Mouse (Mus musculus) liver, embryonic 14.5 days (tissue): ENCODE results near the gene Tnrc18. TPM values are rescaled to one million over a fixed set of nuclear protein-coding genes. Genes with fewer than 3 reads are reported as not detected.

Source experiments
- ATAC-seq: fragments of 200-750 bp; cut with Nextera tagmentation; 2 replicates; pipeline ENCODE4 v1.8.0; 2017; ENCODE audit warnings: moderate number of reproducible peaks, mild to moderate bottlenecking, moderate library complexity; ENCODE audit not compliant: insufficient read depth
- DNase-seq, 3 experiments: peaks; one replicate each; pipeline ENCODE4 v3.0.0-alpha.2; 2012 to 2013; ENCODE audit warnings: low read depth in 3 of 3, low spot score in 3 of 3
- H3K27ac ChIP-seq: fragments of 300-500 bp; sonication (generic); 2 replicates; pipeline ENCODE4 v1.5.1; 2014; ENCODE audit warnings: moderate library complexity, mild to moderate bottlenecking, control low read depth, inconsistent platforms
- H3K27me3 ChIP-seq: fragments of 300-500 bp; sonication (generic); 2 replicates; pipeline ENCODE4 v1.6.1; 2014; ENCODE audit warnings: mild to moderate bottlenecking, low read length, moderate library complexity; ENCODE audit not compliant: control insufficient read depth, insufficient read depth
- H3K36me3 ChIP-seq: fragments of 300-500 bp; sonication (generic); replicated peaks from 2 replicates; pipeline ENCODE4 v1.6.1; 2014; ENCODE audit warnings: low read depth; ENCODE audit not compliant: control insufficient read depth, insufficient read depth
- H3K4me1 ChIP-seq, 2 experiments: fragments of 200-500 bp in 1 of 2; fragments of 300-500 bp in 1 of 2; sonication (generic) in 1 of 2; replicated peaks; 2 replicates each; pipeline ENCODE4 v1.6.1; 2012 to 2014; ENCODE audit warnings: antibody characterized with exemption in 1 of 2, inconsistent platforms in 1 of 2, low read length in 1 of 2; ENCODE audit not compliant: control insufficient read depth in 2 of 2, insufficient read depth in 2 of 2
- H3K4me2 ChIP-seq: fragments of 300-500 bp; sonication (generic); 2 replicates; pipeline ENCODE4 v1.6.1; 2014; ENCODE audit warnings: low read depth, mild to moderate bottlenecking, control low read depth, moderate library complexity
- H3K4me3 ChIP-seq, 2 experiments: fragments of 200-500 bp in 1 of 2; fragments of 300-500 bp in 1 of 2; sonication (generic) in 1 of 2; 2 replicates each; pipeline ENCODE4 v1.5.1; 2012 to 2014; ENCODE audit warnings: low read depth in 2 of 2, low read length in 2 of 2, mild to moderate bottlenecking in 2 of 2, control low read depth in 1 of 2, inconsistent platforms in 1 of 2, moderate library complexity in 1 of 2; ENCODE audit not compliant: insufficient read depth in 1 of 2
- H3K9ac ChIP-seq: fragments of 300-500 bp; sonication (generic); replicated peaks from 2 replicates; pipeline ENCODE4 v1.6.1; 2014; ENCODE audit warnings: mild to moderate bottlenecking, control low read depth, moderate library complexity
- H3K9me3 ChIP-seq: fragments of 300-500 bp; sonication (generic); 2 replicates; pipeline ENCODE4 v1.6.1; 2016; ENCODE audit warnings: low read length, mixed read lengths; ENCODE audit not compliant: control insufficient read depth
- CTCF ChIP-seq: IDR thresholded peaks from 2 replicates; pipeline ENCODE4 v1.5.1; 2016; ENCODE audit warnings: antibody characterized with exemption, low read depth, control low read depth
- EP300 ChIP-seq: IDR thresholded peaks from 2 replicates; pipeline ENCODE4 v1.6.1; 2016; ENCODE audit warnings: antibody characterized with exemption, low read depth
- WGBS: fragments of 180-500 bp; shearing (Covaris S2); extraction: QIAGEN DNeasy Blood & Tissue Kit; methylation state at CpG from one replicate; pipeline ENCODE4 v1.1.7; 2014; ENCODE audit not compliant: insufficient replicate concordance; 5-methylcytosine and 5-hydroxymethylcytosine counted together
- polyA plus RNA-seq, 2 experiments: library from polyadenylated mRNA; depleted of rRNA in 1 of 2; stranded (reverse) in 1 of 2; unstranded in 1 of 2; fragments of >200 nt; fragmentation: Nextera tagmentation in 1 of 2; extraction: Ambion mirVana in 1 of 2; gene quantifications; 2 replicates each; pipeline versions ENCODE4 v1.2.1 to v1.2.3; 2012 to 2014

Tnrc18 gene
- polyA plus RNA-seq, 2 experiments, result 2.3 to 2.9 TPM

DNA sequence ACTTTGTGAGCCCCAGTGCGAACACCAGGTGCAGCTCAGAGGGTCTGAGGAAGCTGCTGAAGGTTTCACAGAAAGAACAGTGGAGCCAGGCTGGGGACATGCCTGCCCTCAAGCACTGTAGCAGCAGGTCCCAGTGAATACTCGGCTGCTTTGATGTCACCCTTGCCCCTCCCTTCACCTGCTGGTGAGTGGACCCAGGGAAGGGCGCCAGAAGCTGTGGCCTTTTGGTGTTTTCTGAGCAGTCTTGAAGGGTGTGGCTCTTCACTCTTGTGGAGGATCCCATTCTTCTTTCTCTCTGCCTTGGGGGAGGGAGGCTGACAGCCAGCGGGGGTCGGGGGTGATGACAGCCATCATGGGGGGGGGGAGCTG, 34.2 kb upstream of the Tnrc18 start:
- Histone ChIP-seq H3K4me2 (no peak overlapping the region), H3K36me3 (no peaks in the 10 kb centered on the region), H3K27me3 (no peaks in the 10 kb centered on the region), H3K9ac (no peak overlapping the region), H3K4me3 (no peak overlapping the region), H3K27ac (no peak overlapping the region), H3K4me1 (peaks cover 0 to 5% of the 10 kb centered on the region in 2 experiments; a peak in 1 of 4 replicates), H3K9me3 (no peaks in the 10 kb centered on the region)
- WGBS, result 45% methylated on average over 5 of the region's 5 CpGs
- DNase-seq (no peak), ATAC-seq (no peak)
- TF ChIP-seq EP300, result no peak
- TF ChIP-seq CTCF, result no peak

DNA sequence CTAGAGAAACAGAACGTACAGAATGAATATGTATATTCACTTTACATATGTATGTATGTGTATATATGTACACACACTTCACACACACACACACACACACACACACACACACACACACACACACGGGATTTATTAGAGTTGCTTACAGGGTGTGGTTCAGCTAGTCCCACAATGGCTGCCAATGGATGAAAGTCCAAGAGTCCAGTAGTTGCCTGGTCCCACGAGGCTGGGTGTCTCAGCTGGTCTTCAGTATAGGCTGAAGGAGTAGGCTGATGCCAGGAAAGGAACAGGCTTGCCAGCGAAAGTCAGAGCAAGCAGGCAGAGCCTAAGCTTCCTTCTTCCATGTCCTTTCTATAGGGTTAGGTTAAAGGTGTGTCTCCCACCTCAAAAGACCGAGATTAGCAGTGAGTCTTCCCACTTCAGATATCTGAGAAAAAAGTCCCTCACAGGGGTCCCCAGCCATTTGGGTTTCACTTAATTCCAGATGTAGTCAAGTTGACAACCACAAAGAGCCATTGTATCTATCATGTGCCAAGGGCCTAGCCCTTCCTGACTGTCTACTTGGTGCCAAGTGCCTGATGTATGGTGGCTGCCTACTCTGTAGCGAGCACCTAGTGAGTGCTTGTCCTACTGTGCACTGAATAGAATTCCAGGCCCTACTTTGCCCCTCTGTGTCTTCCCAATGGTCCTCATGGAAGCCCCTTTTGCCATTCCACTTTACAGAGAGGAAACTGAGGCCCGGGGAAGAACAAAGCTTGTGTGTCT, 33.6 kb upstream of the Tnrc18 start:
- Histone ChIP-seq H3K4me2 (no peak overlapping the region), H3K9ac (no peak overlapping the region), H3K9me3 (no peaks in the 10 kb centered on the region), H3K27me3 (no peaks in the 10 kb centered on the region), H3K4me3 (no peak overlapping the region), H3K27ac (no peak overlapping the region), H3K4me1 (peaks cover 0 to 5% of the 10 kb centered on the region in 2 experiments; a peak in 1 of 4 replicates), H3K36me3 (no peaks in the 10 kb centered on the region)
- DNase-seq (no peak), ATAC-seq (no peak)
- no peak for TF ChIP-seq CTCF
- TF ChIP-seq EP300, result no peak
- 57% methylated on average over 7 of the region's 7 CpGs for WGBS

DNA sequence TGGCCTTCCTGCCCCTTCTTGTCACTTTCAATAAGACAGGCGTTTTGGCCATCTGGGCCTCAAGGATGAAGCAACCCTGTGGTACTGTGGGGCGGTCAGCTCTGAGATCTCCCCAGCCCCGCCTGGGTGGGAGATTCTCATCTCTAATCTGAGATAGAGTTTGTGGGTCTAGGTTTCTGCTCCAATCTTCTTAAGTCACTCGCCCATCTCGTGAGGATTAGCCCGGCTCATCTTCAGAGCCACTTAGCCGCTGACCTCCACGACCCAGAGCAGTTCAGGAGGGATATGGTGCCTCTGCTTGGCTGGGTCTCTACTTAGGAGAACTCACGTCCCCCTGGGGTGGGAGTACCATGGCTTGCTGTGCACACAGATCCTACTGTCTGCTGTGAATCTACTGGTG, 33.0 kb upstream of the Tnrc18 start:
- H3K9ac ChIP-seq, result no peak overlapping the region
- 60% methylated on average over 9 of the region's 9 CpGs for WGBS
- ATAC-seq (no peak), DNase-seq (no peak)
- H3K4me1 ChIP-seq, result peaks cover 0 to 5% of the 10 kb centered on the region in 2 experiments; a peak in 1 of 4 replicates
- no peaks in the 10 kb centered on the region for H3K27me3 ChIP-seq
- H3K36me3 ChIP-seq, result no peaks in the 10 kb centered on the region
- H3K9me3 ChIP-seq, result no peaks in the 10 kb centered on the region
- H3K4me2 ChIP-seq, result no peak overlapping the region
- H3K4me3 ChIP-seq, result no peak overlapping the region
- no peak overlapping the region for H3K27ac ChIP-seq
- TF ChIP-seq EP300 (no peak), CTCF (no peak)

DNA sequence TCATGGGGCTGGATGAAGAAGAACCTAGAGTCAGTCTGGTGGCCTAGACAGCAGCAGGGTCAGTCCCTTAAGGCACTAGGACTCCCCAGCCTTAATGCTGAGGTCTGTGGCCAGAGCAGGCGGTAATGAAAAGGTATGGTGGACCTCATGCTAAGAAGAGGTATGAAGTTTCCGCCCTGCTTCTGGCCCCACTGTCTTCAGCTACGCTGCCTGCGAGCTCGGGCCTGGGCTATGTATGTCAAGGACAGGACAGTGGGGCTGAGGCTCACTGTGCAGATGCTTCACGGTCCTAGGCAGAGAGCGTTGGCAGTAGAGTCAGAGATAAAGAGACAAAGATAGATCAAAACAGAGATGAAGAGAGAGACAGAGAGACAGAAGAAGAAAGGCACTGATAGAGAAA, 31.4 kb upstream of the Tnrc18 start:
- DNase-seq (no peak), ATAC-seq (no peak)
- Histone ChIP-seq H3K36me3 (no peaks in the 10 kb centered on the region), H3K9ac (no peak overlapping the region), H3K4me1 (peaks cover 0 to 4% of the 10 kb centered on the region in 2 experiments; a peak in 1 of 4 replicates), H3K9me3 (no peaks in the 10 kb centered on the region), H3K27ac (no peak overlapping the region), H3K27me3 (no peaks in the 10 kb centered on the region), H3K4me3 (no peak overlapping the region), H3K4me2 (no peak overlapping the region)
- no peak for TF ChIP-seq CTCF
- no peak for TF ChIP-seq EP300
- WGBS, result 84% methylated on average over 7 of the region's 7 CpGs

DNA sequence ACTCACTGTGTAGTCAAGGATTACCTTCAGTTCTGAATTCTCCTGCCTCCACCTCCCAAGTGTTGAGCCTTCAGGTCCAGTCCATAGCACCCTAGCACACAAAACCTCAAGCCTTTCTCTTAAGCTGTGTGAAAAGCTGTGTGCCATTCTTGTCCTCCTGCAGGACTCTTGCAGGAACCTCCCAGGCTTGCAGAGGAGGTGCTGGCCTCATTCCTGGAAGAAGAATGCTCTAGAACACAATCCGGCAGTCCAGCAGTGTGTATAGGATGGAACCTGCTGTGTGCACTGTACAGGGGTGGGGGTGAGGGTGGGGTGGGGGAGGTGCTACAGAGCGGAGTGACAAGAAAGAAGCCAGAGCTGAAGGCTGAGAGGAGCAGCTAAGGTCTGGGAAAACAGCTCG, 30.7 kb upstream of the Tnrc18 start:
- ATAC-seq (no peak), DNase-seq (no peak)
- H3K27ac ChIP-seq, result no peak overlapping the region
- no peaks in the 10 kb centered on the region for H3K4me1 ChIP-seq
- H3K36me3 ChIP-seq, result no peaks in the 10 kb centered on the region
- no peaks in the 10 kb centered on the region for H3K27me3 ChIP-seq
- 51% methylated on average over 3 of the region's 3 CpGs for WGBS
- H3K9me3 ChIP-seq, result no peaks in the 10 kb centered on the region
- no peak overlapping the region for H3K4me3 ChIP-seq
- H3K9ac ChIP-seq, result no peak overlapping the region
- no peak overlapping the region for H3K4me2 ChIP-seq
- TF ChIP-seq CTCF (no peak), EP300 (no peak)
